In the genomic region with DNA sequence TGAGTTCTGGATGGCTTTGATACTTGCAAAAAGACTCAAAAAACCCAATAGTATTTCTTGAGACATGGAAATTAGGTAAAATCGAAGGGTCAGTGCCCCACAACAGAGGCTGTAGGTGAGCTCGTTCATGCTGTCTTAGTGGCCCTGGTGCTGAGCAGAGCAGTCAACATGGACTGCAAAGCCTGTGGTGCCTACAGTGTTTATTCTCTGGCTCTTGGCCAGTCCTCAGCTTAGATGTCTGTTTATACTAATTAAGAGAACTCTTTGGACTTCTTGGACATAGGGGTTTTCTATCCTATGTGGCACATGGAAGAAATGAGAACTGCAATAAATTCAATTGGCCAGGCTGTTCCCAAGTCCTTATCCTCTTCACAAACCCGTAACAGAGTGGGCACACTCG, we compare ENCODE assay signal across 22 mouse cellular contexts.
A peak's percentile ranks its signal among the peaks of the same experiment; 100 is the strongest.
DNase-seq lines count a peak whose midpoint lies in the region; ATAC-seq and TF ChIP-seq lines count a peak whose summit lies in the region.
"Had no signal": no experiment of that assay in that cellular context is flagged by ENCODE, and none has a peak within 500 bp of the region (broad histone marks: within the 10 kb centered on the region; RNA-seq: fewer than 3 reads in every experiment).

No protein-coding gene starts in this region.

- no peak overlapping the region for H3K4me3 ChIP-seq in lung, embryonic 14.5 days (ENCODE audit: low read depth, low read length)
- H3K4me3 ChIP-seq in lung, adult 2 months (replicated peaks; ENCODE audit: extremely low read depth, low read depth, low read length): no peak overlapping the region
- H3K4me3 ChIP-seq in lung, embryonic 16.5 days (ENCODE audit: low read length): no peak overlapping the region
- H3K4me3 ChIP-seq: embryonic facial prominence, embryonic 10.5 days; embryonic facial prominence, embryonic 12.5 days; forebrain, embryonic 10.5 days; forebrain, embryonic 12.5 days had no signal

- no peak overlapping the region for H3K4me2 ChIP-seq in lung, embryonic 14.5 days
- no peak overlapping the region for H3K4me2 ChIP-seq in lung, embryonic 16.5 days (ENCODE audit: low read depth, low read length)
- H3K4me2 ChIP-seq: embryonic facial prominence, embryonic 12.5 days; forebrain, embryonic 12.5 days had no signal

- 67% methylated on average over 4 of the region's 4 CpGs for WGBS in lung, embryonic 14.5 days
- 55% methylated on average over 4 of the region's 4 CpGs for WGBS in lung, adult 2 months
- 52% methylated on average over 4 of the region's 4 CpGs for WGBS in lung, embryonic 16.5 days

- TF ChIP-seq POLR2A in lung, adult 2 months (IDR thresholded peaks at IDR 0.05; ENCODE audit: borderline replicate concordance, extremely low read depth, low read depth, low read length): no peak

- H3K27ac ChIP-seq in lung, embryonic 14.5 days (ENCODE audit: low read depth): no peak overlapping the region
- H3K27ac ChIP-seq in lung, embryonic 16.5 days (ENCODE audit: low read length): peak overlapping the region; percentile 40
- H3K27ac ChIP-seq: embryonic facial prominence, embryonic 10.5 days; embryonic facial prominence, embryonic 12.5 days; forebrain, embryonic 10.5 days; forebrain, embryonic 12.5 days had no signal

- peak; percentile 83 for DNase-seq in lung, embryonic 14.5 days
- DNase-seq in lung, adult 2 months: no peak
- DNase-seq in lung, postnatal 25 days (ENCODE audit: low spot score): no peak
- DNase-seq in lung, postnatal 10 days: peak; percentile 52
- peak; percentile 35 for DNase-seq in lung, postnatal 14 days
- no peak for DNase-seq in adrenal gland, postnatal 4 days (ENCODE audit: low spot score in 2 of 2)
- no peak for DNase-seq in kidney, postnatal 25 days
- DNase-seq: adrenal gland, adult 2 months; adrenal gland, postnatal 10 days; adrenal gland, postnatal 25 days; cerebellum, adult 11-12 months; cerebellum, adult 2 months; cerebellum, adult 9-10 months; cerebellum, postnatal 10 days; cerebellum, postnatal 25 days had no signal

- H3K9ac ChIP-seq in lung, embryonic 14.5 days: no peak overlapping the region
- H3K9ac ChIP-seq in lung, embryonic 16.5 days (ENCODE audit: low read length): no peak overlapping the region
- H3K9ac ChIP-seq: embryonic facial prominence, embryonic 12.5 days; forebrain, embryonic 12.5 days had no signal

- TF ChIP-seq CTCF in lung, embryonic 14.5 days (IDR thresholded peaks at IDR 0.05; ENCODE audit: low read depth): no peak
- TF ChIP-seq CTCF in lung, adult 2 months (IDR thresholded peaks at IDR 0.05; ENCODE audit: insufficient read depth, low read length): no peak

- ATAC-seq in lung, embryonic 14.5 days (ENCODE audit: insufficient read depth): peak; percentile 59
- peak; percentile 69 for ATAC-seq in lung, embryonic 16.5 days (ENCODE audit: low read depth)
- ATAC-seq: forebrain, embryonic 14.5 days; forebrain, embryonic 16.5 days had no signal

- peaks cover 5% of the 10 kb centered on the region; the same call in 1 of the 2 replicates for H3K4me1 ChIP-seq in lung, embryonic 14.5 days (ENCODE audit: insufficient read depth)
- no peaks in the 10 kb centered on the region for H3K4me1 ChIP-seq in lung, adult 2 months (ENCODE audit: control insufficient read depth, insufficient read depth, low read length)
- H3K4me1 ChIP-seq in lung, embryonic 16.5 days (replicated peaks; ENCODE audit: control insufficient read depth, insufficient read depth, low read length): peaks cover 10% of the 10 kb centered on the region
- H3K4me1 ChIP-seq: embryonic facial prominence, embryonic 10.5 days; embryonic facial prominence, embryonic 12.5 days; forebrain, embryonic 12.5 days had no signal

- no peaks in the 10 kb centered on the region for H3K9me3 ChIP-seq in lung, embryonic 14.5 days (ENCODE audit: low read depth, low read length)
- no peaks in the 10 kb centered on the region for H3K9me3 ChIP-seq in lung, embryonic 16.5 days (ENCODE audit: control insufficient read depth, low read length)
- H3K9me3 ChIP-seq: embryonic facial prominence, embryonic 10.5 days; embryonic facial prominence, embryonic 12.5 days; forebrain, embryonic 10.5 days; forebrain, embryonic 12.5 days had no signal

- no peaks in the 10 kb centered on the region for H3K27me3 ChIP-seq in lung, embryonic 14.5 days (ENCODE audit: insufficient read depth, low read length)
- H3K27me3 ChIP-seq in lung, embryonic 16.5 days (ENCODE audit: control insufficient read depth, insufficient read depth, low read depth, low read length): no peaks in the 10 kb centered on the region
- H3K27me3 ChIP-seq: embryonic facial prominence, embryonic 12.5 days had no signal

- no peaks in the 10 kb centered on the region for H3K36me3 ChIP-seq in lung, embryonic 14.5 days (ENCODE audit: insufficient read depth)
- H3K36me3 ChIP-seq in lung, embryonic 16.5 days (ENCODE audit: control insufficient read depth, insufficient read depth, low read length): no peaks in the 10 kb centered on the region
- H3K36me3 ChIP-seq: embryonic facial prominence, embryonic 10.5 days; embryonic facial prominence, embryonic 12.5 days; forebrain, embryonic 10.5 days; forebrain, embryonic 12.5 days had no signal

Comparison
In these comparisons a context has a peak if more than half of its experiments do, and no peak if none do; other contexts are left out.
1. DNase-seq: peak in lung, embryonic 14.5 days (single experiment), lung, postnatal 10 days (single experiment) and lung, postnatal 14 days (single experiment); none in lung, adult 2 months (single experiment), lung, postnatal 25 days (single experiment), adrenal gland, postnatal 4 days (0 of 2) and kidney, postnatal 25 days (0 of 2).